In the genomic region with DNA sequence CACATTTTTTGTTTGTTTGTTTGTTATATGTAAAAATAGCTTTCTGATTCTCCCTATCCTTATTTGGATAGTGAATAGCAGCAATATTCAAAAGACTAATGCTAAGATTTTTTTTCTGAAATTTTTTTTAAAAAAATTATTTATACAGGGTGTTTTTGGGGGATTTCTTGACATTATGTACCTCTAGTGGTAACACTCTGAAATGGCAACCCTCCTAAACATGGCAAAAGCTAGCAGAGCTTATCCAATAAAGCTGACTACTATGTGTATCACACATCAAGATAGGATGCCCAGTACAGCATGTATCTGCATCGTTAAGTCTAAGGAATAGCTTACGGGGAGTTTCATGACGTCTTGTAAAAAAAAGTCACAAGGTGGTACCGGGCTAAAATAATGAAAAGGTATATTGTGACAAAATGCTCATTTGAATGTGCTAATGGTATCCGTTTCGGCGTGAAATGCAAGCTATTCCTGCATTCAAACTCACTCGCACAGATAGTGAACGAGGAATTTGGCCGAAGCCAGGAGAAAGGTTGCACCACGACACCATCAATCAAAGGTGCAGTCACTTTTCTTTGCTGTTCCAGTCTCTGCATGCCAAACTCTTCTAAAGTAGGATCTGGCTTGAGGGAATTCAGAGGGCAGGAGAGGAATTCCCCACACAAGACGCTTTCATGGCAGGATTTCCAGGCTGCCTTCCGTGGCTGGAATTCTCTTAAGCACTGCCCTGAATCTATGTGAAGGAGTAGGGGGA, we compare ENCODE assay signal across 11 mouse cellular contexts. TPM values are rescaled to one million over a fixed set of nuclear protein-coding genes. Genes with fewer than 3 reads are reported as not detected.
A peak's percentile ranks its signal among the peaks of the same experiment; 100 is the strongest.
DNase-seq lines count a peak whose midpoint lies in the region; ATAC-seq and TF ChIP-seq lines count a peak whose summit lies in the region.
"Had no signal": no experiment of that assay in that cellular context is flagged by ENCODE, and none has a peak within 500 bp of the region (broad histone marks: within the 10 kb centered on the region; RNA-seq: fewer than 3 reads in every experiment).

No protein-coding gene starts in this region.

- no peak for TF ChIP-seq CTCF in thymus, adult 2 months (IDR thresholded peaks at IDR 0.05; ENCODE audit: borderline replicate concordance, control insufficient read depth, extremely low read depth, insufficient read depth, low read length, poor library complexity)

- DNase-seq in layer of hippocampus, adult 11-12 months (ENCODE audit: low spot score): peak; percentile 6
- no peak for DNase-seq in layer of hippocampus, postnatal 25 days (ENCODE audit: extremely low spot score in 1 of 2, low spot score in 1 of 2)
- no peak for DNase-seq in embryonic facial prominence, embryonic 10.5 days (ENCODE audit: low spot score)
- no peak for DNase-seq in hindbrain, embryonic 10.5 days (ENCODE audit: low spot score)
- DNase-seq in kidney, postnatal 36 days: no peak
- no peak for DNase-seq in thymus, adult 2 months
- DNase-seq in urinary bladder, postnatal 10 days (ENCODE audit: low spot score): no peak

- H3K4me2 ChIP-seq in midbrain, embryonic 16.5 days (ENCODE audit: low read length): peak overlapping the region; percentile 96

- WGBS in embryonic facial prominence, embryonic 10.5 days: 50% methylated on average over 13 of the region's 13 CpGs
- WGBS in hindbrain, embryonic 10.5 days: 40% methylated on average over 13 of the region's 13 CpGs
- 28% methylated on average over 13 of the region's 13 CpGs for WGBS in midbrain, embryonic 16.5 days
- WGBS in thymus, adult 2 months: 56% methylated on average over 13 of the region's 13 CpGs

- H3K27ac ChIP-seq in embryonic facial prominence, embryonic 10.5 days (replicated peaks): no peak overlapping the region
- H3K27ac ChIP-seq in hindbrain, embryonic 10.5 days: no peak overlapping the region
- peak overlapping the region; percentile 80 for H3K27ac ChIP-seq in midbrain, embryonic 16.5 days (ENCODE audit: low read length)
- no peak overlapping the region for H3K27ac ChIP-seq in thymus, adult 2 months (ENCODE audit: control insufficient read depth, insufficient read depth, low read length)
- H3K27ac ChIP-seq: heart, adult 2 months had no signal

- no peaks in the 10 kb centered on the region for H3K9me3 ChIP-seq in embryonic facial prominence, embryonic 10.5 days
- H3K9me3 ChIP-seq in hindbrain, embryonic 10.5 days: no peaks in the 10 kb centered on the region
- no peaks in the 10 kb centered on the region for H3K9me3 ChIP-seq in midbrain, embryonic 16.5 days (replicated peaks; ENCODE audit: control insufficient read depth, low read length, poor library complexity, severe bottlenecking)

- ATAC-seq in midbrain, embryonic 16.5 days: no peak
- ATAC-seq: inflammation-experienced regulatory T-cells, adult 6 months had no signal

- peaks cover 20% of the 10 kb centered on the region for H3K4me1 ChIP-seq in embryonic facial prominence, embryonic 10.5 days
- peaks cover 22% of the 10 kb centered on the region for H3K4me1 ChIP-seq in hindbrain, embryonic 10.5 days (replicated peaks)
- H3K4me1 ChIP-seq in midbrain, embryonic 16.5 days (ENCODE audit: control insufficient read depth, insufficient read depth, low read length): peaks cover 8% of the 10 kb centered on the region; the same call in 1 of the 2 replicates
- no peaks in the 10 kb centered on the region for H3K4me1 ChIP-seq in thymus, adult 2 months (replicated peaks; ENCODE audit: control insufficient read depth, insufficient read depth, low read length)

- no peak for TF ChIP-seq POLR2A in thymus, adult 2 months (IDR thresholded peaks at IDR 0.05; ENCODE audit: control insufficient read depth, extremely low read depth, insufficient read depth, low read length, poor library complexity)

- H3K27me3 ChIP-seq in embryonic facial prominence, embryonic 10.5 days (replicated peaks; ENCODE audit: low read depth, poor library complexity, severe bottlenecking): peaks cover 48% of the 10 kb centered on the region
- peaks cover 48% of the 10 kb centered on the region for H3K27me3 ChIP-seq in hindbrain, embryonic 10.5 days (ENCODE audit: insufficient read depth, poor library complexity, severe bottlenecking)
- H3K27me3 ChIP-seq in midbrain, embryonic 16.5 days (ENCODE audit: control insufficient read depth, insufficient read depth, low read depth, low read length): 0 out of 2 replicates have a peak, but pooled peaks cover 4% of the 10 kb centered on the region
- 0 out of 2 replicates have a peak, but pooled peaks cover 2% of the 10 kb centered on the region for H3K27me3 ChIP-seq in thymus, adult 2 months (ENCODE audit: control insufficient read depth, insufficient read depth, low read length)

- H3K4me3 ChIP-seq in embryonic facial prominence, embryonic 10.5 days: peak overlapping the region; percentile 69; the same call in 1 of the 2 replicates
- H3K4me3 ChIP-seq in hindbrain, embryonic 10.5 days: peak overlapping the region; percentile 73
- H3K4me3 ChIP-seq in midbrain, embryonic 16.5 days (ENCODE audit: low read depth, low read length): peak overlapping the region; percentile 71
- no peak overlapping the region for H3K4me3 ChIP-seq in thymus, adult 2 months (ENCODE audit: control insufficient read depth, insufficient read depth, low read length)
- H3K4me3 ChIP-seq: heart, adult 2 months had no signal

- H3K36me3 ChIP-seq in embryonic facial prominence, embryonic 10.5 days (replicated peaks): no peaks in the 10 kb centered on the region
- no peaks in the 10 kb centered on the region for H3K36me3 ChIP-seq in hindbrain, embryonic 10.5 days
- no peaks in the 10 kb centered on the region for H3K36me3 ChIP-seq in midbrain, embryonic 16.5 days (ENCODE audit: control insufficient read depth, insufficient read depth, low read length)
- no peaks in the 10 kb centered on the region for H3K36me3 ChIP-seq in thymus, adult 2 months (ENCODE audit: control insufficient read depth, insufficient read depth, low read length)

- H3K9ac ChIP-seq in midbrain, embryonic 16.5 days (ENCODE audit: low read depth, low read length): peak overlapping the region; percentile 86
- H3K9ac ChIP-seq: lung, embryonic 14.5 days had no signal

RNA-seq across cellular contexts. Expression of gene Tcerg1l, which starts 1.2 kb away (rescaled TPM):
- 10 to 100 TPM; 10.6 to 13.8 TPM for total RNA-seq in layer of hippocampus, postnatal 25 days (2021)
- 0.77 and 0.87 TPM in 2 replicates for polyA plus RNA-seq in embryonic facial prominence, embryonic 10.5 days (2016; fragmentation: Nextera tagmentation; extraction: Ambion mirVana)
- polyA plus RNA-seq in hindbrain, embryonic 10.5 days (2016; fragmentation: Nextera tagmentation; extraction: Ambion mirVana): 2.7 and 4.1 TPM in 2 replicates
- 31.1 and 33.4 TPM in 2 replicates for polyA plus RNA-seq in midbrain, embryonic 16.5 days (2015; fragmentation: Nextera tagmentation; extraction: Ambion mirVana)
- polyA plus RNA-seq in thymus, adult 2 months (2012; rRNA removed): 0.80 and 0.85 TPM in 2 replicates
- total RNA-seq: heart, adult 2 months had no signal
- polyA plus RNA-seq: heart, adult 2 months; inflammation-experienced regulatory T-cells, adult 6 months had no signal
